Mouse (Mus musculus): Measurements from ENCODE around the gene Lrrc58.

GRCm38 (mm10) chr16:37881168-37881567, 13.0 kb downstream of the Lrrc58 start:
- TF ChIP-seq CTCF (IDR thresholded peaks at IDR 0.05; ENCODE audit: extremely low read depth, insufficient read depth, insufficient read length, insufficient replicate concordance), result no peak
- no peak for TF ChIP-seq POLR2A (IDR thresholded peaks at IDR 0.05; ENCODE audit: low read depth, low read length)

All from spleen, adult 2 months (tissue).